Mouse (Mus musculus): ENCODE data around the gene Cxcr5.

Cxcr5 gene

GRCm38 (mm10) chr9:44494863-44495809 is 66.5 kb downstream of the Cxcr5 start:
- no peak for DNase-seq (ENCODE audit: low read depth)

GRCm38 (mm10) chr9:44494261-44494862 is 67.3 kb downstream of the Cxcr5 start:
- DNase-seq (ENCODE audit: low read depth): no peak

GRCm38 (mm10) chr9:44492631-44493461 is 68.8 kb downstream of the Cxcr5 start:
- DNase-seq (ENCODE audit: low read depth): no peak

- DNase-seq (ENCODE audit: low read depth): no peak
Measured at GRCm38 (mm10) chr9:44491351-44491750, 70.3 kb downstream of the Cxcr5 start.

GRCm38 (mm10) chr9:44490086-44490967 is 71.3 kb downstream of the Cxcr5 start:
- DNase-seq (ENCODE audit: low read depth): no peak

GRCm38 (mm10) chr9:44489651-44490085 is 72.0 kb downstream of the Cxcr5 start:
- no peak for DNase-seq (ENCODE audit: low read depth)

GRCm38 (mm10) chr9:44488855-44489381 is 72.8 kb downstream of the Cxcr5 start:
- no peak for DNase-seq (ENCODE audit: low read depth)

- DNase-seq (ENCODE audit: low read depth): no peak
Measured at GRCm38 (mm10) chr9:44488416-44488815, 73.3 kb downstream of the Cxcr5 start.

- DNase-seq (ENCODE audit: low read depth): no peak
Measured at GRCm38 (mm10) chr9:44487441-44487840, 74.2 kb downstream of the Cxcr5 start.

GRCm38 (mm10) chr9:44486741-44487421 is 74.8 kb downstream of the Cxcr5 start:
- no peak for DNase-seq (ENCODE audit: low read depth)

- no peak for DNase-seq (ENCODE audit: low read depth)
Measured at GRCm38 (mm10) chr9:44486335-44486734, 75.3 kb downstream of the Cxcr5 start.

GRCm38 (mm10) chr9:44485516-44486161 is 76.0 kb downstream of the Cxcr5 start:
- no peak for DNase-seq (ENCODE audit: low read depth)

GRCm38 (mm10) chr9:44485105-44485515 is 76.6 kb downstream of the Cxcr5 start:
- no peak for DNase-seq (ENCODE audit: low read depth)

GRCm38 (mm10) chr9:44484311-44485104 is 77.2 kb downstream of the Cxcr5 start:
- DNase-seq (ENCODE audit: low read depth): no peak

- DNase-seq (ENCODE audit: low read depth): no peak
Measured at GRCm38 (mm10) chr9:44483510-44484044, 78.1 kb downstream of the Cxcr5 start.

- DNase-seq (ENCODE audit: low read depth): no peak
Measured at GRCm38 (mm10) chr9:44483041-44483509, 78.6 kb downstream of the Cxcr5 start.

GRCm38 (mm10) chr9:44482552-44482951 is 79.1 kb downstream of the Cxcr5 start, which contains the start of gene Bcl9l:
TSS of gene Bcl9l (plus strand) at chr9:44482825.
- DNase-seq (ENCODE audit: low read depth): peak; percentile 62

- DNase-seq (ENCODE audit: low read depth): no peak
Measured at GRCm38 (mm10) chr9:44482112-44482511, 79.6 kb downstream of the Cxcr5 start.
